Mouse (Mus musculus) kidney, adult 11 months (tissue): ENCODE results near the gene Msi2.
A peak's percentile ranks its signal among the peaks of the same experiment; 100 is the strongest.

Source experiments
- DNase-seq: peaks from one replicate; pipeline ENCODE4 v3.0.0; 2022

Msi2 gene

DNA sequence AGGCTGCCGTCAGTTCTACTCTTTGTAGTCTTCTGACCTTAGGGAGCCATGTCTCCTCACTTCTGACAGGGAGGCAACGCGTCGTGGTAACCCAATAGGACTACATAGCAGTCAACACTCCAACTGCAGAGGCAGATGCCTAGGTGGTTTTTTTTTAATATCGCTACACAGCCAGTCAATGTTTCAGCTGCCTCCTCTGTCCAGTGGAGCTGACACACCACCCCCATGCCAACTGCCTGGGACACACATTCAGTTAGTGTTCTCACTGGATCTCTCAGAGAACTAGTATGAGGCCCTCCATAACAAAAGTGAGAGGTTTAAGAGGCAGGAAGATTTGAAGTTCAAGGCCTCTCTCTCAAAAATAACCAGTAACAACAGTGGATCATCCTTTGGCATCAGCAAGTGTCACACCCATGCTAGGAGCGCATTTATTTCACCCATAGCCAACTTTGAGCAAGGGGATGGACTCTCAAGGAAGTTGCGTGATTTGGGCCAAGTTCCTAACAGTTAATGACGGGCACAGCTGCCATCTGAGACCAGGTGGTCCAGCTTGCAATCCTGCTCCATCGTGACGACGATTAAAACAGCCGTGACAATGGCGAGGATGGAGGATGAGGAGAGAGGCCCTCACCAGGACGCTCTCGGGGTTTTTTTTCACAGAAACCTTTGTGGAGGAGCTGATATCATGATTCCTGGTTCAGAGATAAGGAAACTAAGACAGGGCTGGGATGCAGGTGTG lies 8.3 kb downstream of the Msi2 start:
- DNase-seq: no peak

DNA sequence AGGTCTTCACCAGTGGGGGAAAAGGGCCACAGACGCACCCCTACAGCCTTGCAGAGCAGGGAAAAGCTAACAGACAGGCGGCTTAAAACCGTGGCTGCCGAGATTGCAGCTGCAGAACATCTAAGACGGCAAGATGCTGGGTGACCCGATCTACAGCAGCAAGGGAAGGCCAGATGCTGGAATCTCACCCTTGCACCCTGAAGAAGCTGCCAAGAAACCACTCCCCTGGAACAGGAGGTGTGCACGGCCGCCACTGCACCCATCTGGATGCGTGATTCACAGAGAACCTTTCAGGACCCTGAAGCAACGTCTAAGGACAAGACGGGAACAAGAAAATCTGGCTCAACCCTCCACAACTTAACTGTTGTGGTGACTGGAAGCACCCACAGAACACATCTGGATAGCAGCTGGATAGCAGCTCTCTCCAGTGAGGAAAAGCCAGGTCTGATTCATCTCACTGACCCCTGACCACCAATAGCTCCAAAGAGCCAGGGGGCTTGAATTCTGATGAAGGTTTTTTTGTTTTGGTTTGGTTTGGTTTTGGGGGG lies 11.0 kb downstream of the Msi2 start:
- DNase-seq: peak; percentile 57

DNA sequence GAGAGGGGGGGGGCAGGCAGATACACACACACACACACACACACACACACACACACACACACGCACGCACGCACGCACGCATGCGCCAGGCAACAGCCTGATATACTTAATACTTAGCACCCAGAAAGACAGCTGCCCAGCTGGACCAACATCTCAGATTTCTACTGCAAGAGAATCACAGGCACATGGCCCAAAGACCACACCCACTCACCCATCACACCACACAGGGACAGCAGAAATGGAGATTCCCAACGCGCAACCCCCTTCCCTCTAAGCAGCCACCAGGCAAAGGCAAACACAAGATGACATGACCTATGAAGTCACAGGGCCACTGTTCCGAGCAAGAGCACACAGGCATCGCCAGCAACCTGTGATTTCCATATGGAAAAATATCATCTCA lies 13.6 kb downstream of the Msi2 start:
- DNase-seq: no peak

DNA sequence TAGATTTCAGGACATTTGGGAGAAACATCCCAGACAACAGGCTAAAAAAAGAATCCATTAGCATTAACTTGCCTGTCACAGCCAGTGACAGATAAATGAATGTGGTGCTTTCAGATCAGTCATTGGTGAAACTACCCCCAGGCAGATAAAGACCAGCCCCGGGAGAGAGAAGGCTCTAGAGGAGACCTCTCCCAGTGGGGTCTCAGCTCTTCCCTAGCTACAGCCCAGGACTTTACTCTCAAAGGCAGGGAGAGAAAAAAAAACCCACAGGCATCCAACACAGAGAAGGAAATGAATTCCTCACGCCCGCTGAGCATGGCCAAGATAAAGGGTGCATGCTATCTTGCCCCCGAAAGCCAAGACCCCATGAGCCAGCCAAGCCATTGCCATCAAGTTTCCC lies 15.1 kb downstream of the Msi2 start:
- no peak for DNase-seq

DNA sequence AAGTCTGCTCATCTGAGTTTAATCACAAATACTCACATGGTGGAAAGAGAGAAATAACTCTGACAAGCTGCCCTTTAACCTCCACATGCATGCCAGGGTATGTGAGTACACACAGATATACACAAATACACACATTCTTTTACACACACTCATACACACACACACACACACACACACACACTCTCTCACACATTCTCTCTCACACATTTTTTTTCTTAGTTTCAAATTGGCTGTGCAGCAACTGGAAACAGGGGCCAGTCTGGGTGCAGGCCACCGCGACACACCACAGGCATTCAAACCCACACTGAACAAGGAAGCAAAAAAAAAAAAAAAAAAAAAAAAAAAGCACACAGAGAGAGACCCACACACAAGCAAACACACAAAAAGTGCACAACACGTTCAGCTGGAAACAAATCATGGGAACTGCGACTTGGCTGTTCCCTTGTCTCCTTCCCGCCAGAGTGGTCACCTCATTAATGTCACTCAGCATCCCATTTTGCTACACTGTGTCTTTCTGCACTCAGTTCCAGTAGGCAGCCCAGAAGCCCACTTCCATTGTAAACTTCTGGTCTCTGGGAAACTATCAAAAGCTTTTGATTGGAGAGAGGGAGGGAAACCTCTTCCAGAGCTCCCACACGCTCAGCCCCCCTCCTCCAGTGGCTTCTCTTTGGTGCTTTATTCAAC lies 16.2 kb downstream of the Msi2 start:
- DNase-seq: no peak

DNA sequence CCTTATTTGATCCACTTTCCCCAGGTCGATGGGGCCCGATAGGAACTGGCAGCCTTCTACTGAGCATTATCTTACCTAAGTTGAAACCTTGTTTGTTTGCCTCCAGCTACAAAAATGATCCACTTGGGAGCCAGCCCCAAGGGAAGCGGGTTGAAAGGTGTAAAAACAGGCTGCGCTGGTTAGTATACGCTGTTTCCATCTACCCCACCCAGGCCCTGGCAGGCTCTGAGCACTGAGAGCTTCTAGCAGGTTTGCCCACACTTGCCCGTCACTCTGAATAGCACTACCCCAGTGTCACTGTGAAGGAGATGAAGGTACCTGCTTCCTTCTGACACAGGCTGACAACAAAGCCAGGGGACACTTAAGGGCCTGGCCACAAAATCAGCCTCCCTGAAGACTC lies 17.3 kb downstream of the Msi2 start:
- no peak for DNase-seq

DNA sequence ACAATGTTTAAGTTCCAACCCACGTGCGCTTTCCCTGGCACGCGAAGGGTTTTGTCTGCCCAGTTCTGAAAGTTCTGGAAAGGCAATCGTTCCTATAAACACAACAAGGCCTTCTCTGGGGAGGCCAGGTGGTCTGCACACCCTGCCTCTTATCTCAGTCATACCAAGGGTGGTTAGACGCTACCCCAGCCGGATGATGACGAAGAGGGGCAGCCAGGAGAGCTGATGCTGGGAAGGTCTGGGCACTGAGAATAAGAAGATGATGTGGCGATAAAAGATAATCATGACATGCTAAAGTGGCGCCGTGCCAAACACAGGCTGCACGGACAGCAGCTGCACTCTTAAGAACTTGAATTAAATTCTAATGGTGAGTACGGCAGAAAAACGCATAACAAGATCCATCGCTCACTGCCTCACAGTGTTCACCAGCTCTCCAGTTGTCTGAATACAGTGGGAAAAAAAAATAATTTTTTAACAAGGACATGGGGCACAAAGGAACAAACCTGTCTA lies 18.1 kb downstream of the Msi2 start:
- no peak for DNase-seq

DNA sequence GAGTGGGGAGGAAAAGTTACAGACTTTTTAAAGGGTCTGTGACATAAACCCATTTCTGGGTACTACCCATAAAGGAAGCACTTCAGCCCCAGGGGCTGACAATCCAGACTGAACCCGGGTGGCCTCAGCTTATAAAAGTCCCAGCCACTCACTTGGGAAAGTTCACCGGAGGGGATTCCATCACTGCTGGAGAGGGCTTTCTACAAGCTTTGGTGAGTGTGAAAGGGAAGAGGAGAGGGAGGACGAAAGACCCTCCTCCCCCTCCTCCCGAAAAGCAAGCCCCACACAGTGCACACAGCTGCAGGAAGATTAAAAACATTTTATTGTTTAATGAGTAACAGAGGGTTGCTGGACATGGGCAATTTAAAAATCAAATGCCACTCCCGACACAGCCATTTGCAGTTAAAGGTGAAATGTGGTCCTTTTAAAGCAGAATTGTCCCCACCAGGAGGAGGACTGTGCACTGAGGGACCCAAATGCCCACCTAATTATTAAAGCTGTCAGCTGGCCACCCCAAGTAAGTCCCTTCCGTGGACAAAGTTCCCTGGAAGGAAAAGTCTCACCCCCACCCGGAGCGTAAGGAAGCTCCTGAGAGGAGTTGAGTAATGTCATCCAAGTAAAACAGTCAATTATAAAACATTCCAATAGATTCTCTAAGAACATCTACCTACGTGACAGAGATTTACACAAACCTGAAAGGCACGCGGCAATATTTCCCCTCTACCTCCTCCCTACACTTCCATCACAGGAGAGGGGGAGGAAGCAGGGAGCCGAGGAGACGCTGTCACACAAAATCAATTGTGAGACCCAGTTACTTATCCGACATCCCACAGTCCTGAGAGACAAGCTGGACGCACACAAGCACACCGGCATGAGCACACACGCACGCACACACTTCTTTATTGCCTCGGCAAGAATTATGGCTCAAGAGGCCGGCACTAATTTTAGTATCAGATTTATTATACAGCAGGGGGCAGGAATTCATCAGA lies 24.1 kb downstream of the Msi2 start:
- DNase-seq: no peak

DNA sequence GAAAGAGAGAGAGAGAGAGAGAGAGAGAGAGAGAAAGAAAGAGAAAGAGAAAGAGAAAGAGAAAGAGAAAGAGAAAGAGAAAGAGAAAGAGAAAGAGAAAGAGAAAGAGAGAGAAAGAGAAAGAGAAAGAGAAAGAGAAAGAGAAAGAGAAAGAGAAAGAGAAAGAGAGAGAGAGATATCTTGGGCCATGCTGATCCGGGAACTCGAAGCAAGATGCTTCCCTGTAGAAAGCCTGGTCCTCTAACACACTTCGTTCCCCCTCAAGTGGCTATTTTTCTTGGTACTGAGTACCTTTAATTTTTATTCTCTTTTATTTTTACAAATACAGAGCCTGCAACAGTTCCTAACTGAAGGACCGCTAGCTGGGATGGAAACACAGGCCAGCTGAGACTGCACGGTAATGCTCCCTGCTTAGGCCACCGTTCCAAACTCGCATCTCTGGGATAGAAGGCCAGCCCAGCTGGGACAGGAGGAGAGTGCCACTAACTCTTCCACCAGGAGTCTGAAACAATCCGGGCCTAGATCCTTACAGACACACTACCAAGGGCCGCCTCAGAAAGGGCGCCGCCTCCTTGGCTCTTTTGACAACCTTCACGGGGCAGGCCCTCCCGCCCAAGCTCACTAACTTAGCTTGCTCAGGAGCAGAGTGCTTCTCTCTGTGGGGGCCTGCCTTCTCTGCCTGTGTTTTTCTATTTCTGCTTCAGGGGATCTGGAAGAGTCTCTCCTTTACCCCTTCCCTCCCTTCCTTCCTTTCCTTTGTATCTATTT lies 25.1 kb downstream of the Msi2 start:
- no peak for DNase-seq

DNA sequence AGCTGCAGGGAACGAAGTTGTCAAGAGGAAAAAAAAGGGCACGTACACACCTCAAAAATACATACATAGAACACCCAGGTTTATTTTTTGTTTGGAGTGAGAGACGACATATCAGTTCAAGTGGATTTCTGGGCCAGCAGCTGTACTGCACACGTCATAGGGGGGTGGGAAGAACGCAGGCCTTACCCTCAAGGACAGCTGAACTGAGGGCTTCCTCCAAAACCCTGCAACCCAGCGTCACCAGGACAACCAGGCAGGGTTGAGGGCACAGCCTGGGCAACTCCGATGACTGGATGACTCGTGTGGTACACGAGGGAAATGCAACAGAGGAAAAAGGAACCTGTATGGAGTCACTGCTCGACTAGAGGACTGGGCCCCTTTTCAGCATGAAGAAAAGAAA lies 25.9 kb downstream of the Msi2 start:
- DNase-seq: no peak

DNA sequence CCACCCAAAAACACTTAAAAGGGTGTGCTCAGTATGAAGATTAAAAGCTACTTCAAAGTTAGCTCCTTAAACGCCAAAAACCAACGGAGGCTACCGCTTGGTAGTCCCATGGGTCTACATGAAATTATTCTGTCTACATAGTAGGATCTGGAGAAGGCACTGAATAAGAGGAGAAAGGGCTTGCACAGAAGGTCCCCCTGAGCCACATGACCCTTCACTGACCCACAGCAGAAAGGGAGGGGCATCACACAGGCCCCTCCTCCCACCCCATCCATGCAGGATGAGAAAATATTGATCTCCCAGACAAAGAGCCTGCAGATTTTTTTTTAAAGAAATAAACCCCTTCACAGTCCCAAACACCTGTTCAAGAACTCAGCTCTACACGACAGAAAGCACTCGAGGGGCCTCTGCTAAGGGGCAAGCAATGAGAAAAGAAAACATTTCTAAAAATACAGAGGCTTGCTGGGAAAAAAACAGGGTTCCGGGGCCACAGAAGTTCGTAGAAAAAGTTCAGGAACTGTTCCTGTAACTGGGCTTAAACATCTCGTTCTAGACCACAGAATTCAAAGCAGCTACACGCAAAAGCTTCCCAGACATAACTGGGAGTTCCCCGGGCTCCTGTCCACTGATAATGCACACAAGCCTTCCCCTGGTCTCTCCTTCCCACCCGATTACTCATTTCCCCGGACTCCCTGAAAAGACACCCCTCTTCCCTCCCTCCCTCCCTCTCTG lies 27.6 kb downstream of the Msi2 start:
- no peak for DNase-seq

DNA sequence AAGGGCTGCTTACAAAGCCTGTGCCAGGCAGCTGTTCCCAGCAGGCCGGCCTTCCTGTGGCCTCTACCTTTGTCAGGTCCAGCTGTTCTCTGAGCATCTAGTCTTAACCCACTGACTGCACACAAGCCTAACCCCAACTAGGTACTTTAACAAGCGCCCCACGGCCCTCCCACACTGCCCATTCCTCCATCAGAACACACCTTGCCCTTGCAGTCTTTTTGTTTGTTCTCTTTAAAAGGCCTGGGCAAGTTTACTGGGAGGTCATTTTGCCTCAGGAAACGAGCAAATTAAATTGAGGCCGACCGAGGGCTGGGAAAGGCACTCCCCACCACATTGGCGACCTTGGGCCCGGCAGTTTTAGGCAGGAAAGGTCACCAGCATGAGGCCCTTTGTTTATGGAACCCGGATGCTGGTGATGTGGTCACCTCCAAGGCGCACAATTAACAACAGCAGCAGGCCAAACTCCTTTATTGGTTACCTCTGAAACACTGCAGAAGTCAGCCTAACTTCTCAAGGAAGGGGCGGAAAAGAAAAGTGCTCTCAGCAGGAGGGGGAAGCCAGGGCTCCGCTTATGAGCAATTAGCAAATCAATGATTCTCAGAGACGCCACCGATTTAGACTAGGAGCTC lies 28.4 kb downstream of the Msi2 start:
- peak; percentile 85 for DNase-seq

DNA sequence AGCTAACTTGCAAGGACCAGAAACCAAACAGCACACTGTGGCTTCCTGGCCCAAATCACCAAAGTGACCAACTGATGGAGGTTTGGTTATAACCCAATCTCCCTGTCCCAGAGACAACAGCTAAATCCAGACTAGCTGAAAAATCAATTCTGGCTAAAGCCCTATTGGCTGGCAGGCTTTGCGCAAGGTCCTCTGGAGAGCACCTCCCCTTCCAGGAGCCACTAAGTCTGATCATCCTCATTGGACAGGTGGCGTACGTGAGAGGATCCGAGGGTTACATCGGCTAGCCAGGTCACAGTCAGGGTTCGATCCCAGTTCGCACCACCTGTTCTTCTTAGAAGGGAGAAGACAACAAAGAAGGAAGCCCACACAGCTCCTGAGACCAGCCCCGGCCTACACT lies 29.7 kb downstream of the Msi2 start:
- no peak for DNase-seq

DNA sequence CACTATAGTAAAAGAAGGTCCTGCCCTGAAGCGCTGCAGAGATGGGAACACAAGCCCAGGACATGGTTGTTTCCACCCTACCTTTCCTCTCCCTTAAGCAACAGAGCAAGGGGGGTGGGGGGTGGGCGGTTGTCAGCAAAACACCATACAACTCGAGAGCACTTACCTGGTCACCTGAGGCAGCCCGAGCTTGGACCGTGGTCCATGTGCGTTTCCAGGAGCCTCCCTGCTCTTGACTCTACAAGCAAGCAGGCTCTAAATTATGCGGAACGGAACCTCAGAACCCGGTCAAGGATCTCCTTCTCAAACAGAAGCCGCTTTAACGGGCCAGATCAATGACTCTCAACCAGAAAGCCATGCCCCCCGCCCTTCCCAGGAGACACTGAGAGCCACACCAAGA lies 30.6 kb downstream of the Msi2 start:
- no peak for DNase-seq

DNA sequence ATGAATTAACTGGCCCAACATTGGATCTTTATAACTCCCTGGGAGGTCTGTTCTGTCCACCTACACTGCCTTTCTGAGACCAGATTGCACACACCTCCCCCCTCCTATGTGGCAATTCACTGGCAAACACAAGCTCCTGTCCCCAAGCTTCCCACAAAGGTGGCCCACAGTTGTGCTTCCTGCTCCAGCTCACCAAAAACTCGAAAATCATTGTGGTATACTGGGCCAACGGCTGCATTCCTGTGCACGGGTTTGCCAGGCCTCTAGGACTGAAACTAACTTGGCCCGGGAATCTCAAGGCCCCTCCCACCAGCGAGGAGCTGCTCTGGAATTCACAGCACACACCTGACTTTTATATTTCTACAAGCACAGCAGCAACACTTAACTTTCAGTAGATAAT lies 31.3 kb downstream of the Msi2 start:
- peak; percentile 70 for DNase-seq

DNA sequence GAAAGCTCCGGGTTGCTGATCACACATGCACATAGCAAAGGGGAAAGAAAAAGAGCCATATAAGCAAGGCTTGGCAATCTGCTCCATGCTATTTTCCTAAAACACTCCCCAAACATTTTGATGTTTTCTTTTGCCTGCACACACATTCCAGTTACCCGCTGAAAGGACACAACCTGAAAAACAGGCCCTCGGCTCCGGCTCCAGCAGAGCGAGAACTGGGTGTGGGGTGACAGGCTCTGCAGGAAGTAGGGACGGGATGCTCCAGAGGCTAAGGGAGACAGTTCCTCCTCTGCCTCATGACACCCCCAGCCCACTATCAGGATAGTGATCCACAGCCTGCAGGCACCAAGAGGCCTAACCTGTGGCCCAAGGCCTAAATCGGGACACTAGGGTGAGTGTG lies 32.3 kb downstream of the Msi2 start:
- peak; percentile 65 for DNase-seq

DNA sequence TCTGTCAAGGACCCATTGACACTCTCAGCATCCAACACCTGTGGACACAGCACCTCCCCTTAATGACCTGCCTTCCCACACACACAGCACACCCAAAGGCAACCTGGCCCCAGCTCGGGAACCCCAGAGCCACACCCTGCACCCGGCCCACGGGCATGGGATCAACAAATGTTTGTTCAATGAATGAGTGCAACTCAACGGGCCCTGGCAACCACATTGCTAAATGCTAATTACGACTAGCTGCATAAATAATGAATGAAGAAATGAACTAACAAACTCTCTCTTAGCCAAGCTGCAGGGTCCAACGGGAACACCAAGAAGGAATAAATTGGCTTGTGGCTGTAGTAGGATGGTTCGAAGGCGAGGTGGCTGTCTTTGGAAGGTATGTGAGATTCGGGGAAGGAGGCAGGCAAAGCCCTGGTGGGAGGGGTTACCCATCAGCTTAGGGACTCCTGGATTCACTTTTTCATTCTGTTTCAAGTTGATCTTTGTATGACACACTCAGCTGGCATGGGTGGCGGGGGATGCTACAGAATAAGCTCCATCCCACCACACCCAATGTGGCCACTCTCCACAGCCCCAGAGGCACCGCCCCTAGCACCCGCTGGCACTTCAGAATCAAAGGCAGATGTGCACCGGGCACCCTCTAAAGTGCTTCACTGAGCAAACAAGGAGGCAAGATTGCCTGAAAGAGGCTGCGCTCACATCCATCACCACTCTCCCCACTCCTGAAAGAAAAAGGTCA lies 35.1 kb downstream of the Msi2 start:
- DNase-seq: no peak

DNA sequence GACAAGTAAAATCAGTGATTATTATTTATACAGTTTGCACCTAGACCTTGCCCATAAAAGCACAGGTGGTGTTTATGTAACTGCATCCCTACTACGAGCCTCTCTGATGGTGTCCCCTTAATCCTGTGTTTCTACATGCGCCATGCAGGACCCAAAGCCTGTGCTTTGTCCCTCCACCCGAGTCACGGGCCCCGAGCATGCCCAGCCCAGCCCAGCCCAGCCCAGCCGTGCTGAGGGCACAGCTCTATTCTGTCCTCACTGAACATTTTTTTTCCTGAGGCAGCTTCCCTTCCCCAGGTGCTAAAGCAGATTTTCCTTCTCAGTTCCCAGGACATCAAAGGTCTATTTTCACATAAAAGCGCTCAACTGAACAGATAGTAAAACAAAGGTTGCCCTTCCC lies 41.0 kb downstream of the Msi2 start:
- DNase-seq: no peak

DNA sequence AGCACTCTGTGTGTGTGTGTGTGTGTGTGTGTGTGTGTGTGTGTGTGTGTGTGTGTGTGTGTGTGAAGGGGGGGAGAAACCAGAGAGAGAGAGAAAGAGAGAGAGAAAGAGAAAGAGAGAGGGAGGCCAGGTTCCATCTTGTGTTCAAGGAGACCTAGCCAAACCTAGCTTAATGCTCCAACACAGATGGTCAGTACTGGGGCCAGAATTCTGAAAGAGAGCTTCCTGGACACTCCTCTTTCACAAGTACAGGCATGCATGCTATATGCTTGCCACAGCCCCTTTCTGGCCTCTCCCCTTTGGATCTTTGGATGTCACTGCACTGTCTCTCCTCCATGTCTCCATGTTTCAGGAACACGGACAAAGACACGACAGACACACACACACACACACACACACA lies 41.7 kb downstream of the Msi2 start:
- no peak for DNase-seq
